Mouse (Mus musculus) cortical plate, adult 2 months (tissue): ENCODE data around the gene Mfsd6l.

Experiments used
- CTCF ChIP-seq: fragments of 200-500 bp; IDR thresholded peaks from 2 replicates; pipeline ENCODE4 v1.5.1; 2011; ENCODE audit warnings: mild to moderate bottlenecking, control low read depth, low read length; ENCODE audit not compliant: insufficient read depth; ENCODE audit errors: extremely low read depth
- POLR2A ChIP-seq: fragments of 200-500 bp; IDR thresholded peaks from 2 replicates; pipeline ENCODE4 v1.6.1; 2011; ENCODE audit warnings: mild to moderate bottlenecking, low read length, control low read depth; ENCODE audit not compliant: insufficient read depth; ENCODE audit errors: extremely low read depth

DNA sequence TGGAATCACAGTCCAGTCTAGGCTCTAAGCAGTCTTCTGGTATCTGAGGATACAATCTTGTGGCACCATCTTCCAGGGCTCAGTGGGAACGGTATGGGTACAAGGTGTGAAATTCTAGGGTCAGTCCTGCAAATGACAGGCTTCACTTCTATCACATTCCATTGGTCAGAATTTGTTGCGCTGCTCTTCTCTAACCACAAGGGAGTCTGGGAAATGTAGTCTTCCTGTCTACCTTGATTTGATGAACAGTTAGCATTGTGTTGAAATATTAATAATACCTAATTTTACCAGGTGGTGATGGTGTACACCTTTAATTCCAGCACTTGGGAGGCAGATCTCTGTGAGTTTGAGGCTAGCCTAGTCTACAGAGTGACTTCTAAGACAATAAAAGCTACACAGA lies 35.5 kb upstream of the Mfsd6l start:
- TF ChIP-seq CTCF (no peak), POLR2A (no peak)
